Mouse (Mus musculus): ENCODE data around the gene Mrpl54. TPM values are rescaled to one million over a fixed set of nuclear protein-coding genes. Genes with fewer than 3 reads are reported as not detected.

The Mrpl54 gene
- total and polyA plus RNA-seq, 3 experiments, result 137 to 421 (median 157) TPM

DNA sequence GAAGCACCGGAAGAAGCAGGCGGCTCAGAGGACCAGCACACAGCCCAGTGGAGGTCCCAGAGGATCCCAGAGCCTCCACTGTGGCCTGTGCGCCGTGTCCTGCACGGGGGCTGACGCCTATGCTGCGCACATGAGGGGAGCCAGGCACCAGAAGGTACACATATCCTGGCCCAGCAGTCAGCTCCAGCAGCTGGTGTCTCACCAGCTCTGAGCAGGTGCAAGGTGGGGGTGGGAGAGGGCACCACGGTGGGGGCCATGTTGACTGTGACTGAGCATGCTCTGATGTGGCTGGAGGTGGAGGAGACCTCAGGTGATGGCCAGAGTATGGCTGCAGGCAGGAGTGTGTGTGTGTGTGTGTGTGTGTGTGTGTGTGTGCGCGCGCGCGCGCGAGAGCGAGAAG, 24.7 kb downstream of the Mrpl54 start:
- Histone ChIP-seq H3K79me2 (ENCODE audit: control insufficient read depth, insufficient read depth, low read length, poor library complexity) (no peaks in the 10 kb centered on the region), H3K27ac (ENCODE audit: control insufficient read depth, low read depth, low read length) (no peak overlapping the region), H3K4me3 (ENCODE audit: control insufficient read depth in 1 of 2, insufficient read depth in 1 of 2, low read depth in 2 of 2, low read length in 2 of 2) (no peak overlapping the region), H3K9me3 (replicated peaks; ENCODE audit: insufficient read depth, low read length) (no peaks in the 10 kb centered on the region), H3K9ac (ENCODE audit: control insufficient read depth, low read depth, low read length, poor library complexity, severe bottlenecking) (no peak overlapping the region), H3K36me3 (ENCODE audit: control insufficient read depth in 1 of 2, insufficient read depth in 2 of 2, low read length in 2 of 2) (peaks cover 0 to 2% of the 10 kb centered on the region in 2 experiments; a peak in 1 of 4 replicates), H3K4me1 (ENCODE audit: control insufficient read depth in 1 of 2, insufficient read depth in 2 of 2, low read length in 2 of 2) (peaks cover 0 to 8% of the 10 kb centered on the region in 2 experiments; a peak in 2 of 4 replicates), H3K27me3 (ENCODE audit: control insufficient read depth in 1 of 2, insufficient read depth in 2 of 2, low read length in 2 of 2) (no peaks in the 10 kb centered on the region)
- TF ChIP-seq EP300 (IDR thresholded peaks at IDR 0.05; ENCODE audit: low read depth in 1 of 2, low read length in 2 of 2) (no peak), CTCF (IDR thresholded peaks at IDR 0.05 in 2 of 3, conservative IDR thresholded peaks at IDR 0.05 in 1 of 3; ENCODE audit: control insufficient read depth in 1 of 3, insufficient read depth in 1 of 3, low read depth in 2 of 3, low read length in 3 of 3, poor library complexity in 1 of 3, severe bottlenecking in 1 of 3) (no peak), SMC3 (IDR thresholded peaks at IDR 0.05; ENCODE audit: low read depth, low read length) (no peak), MEF2A (IDR thresholded peaks at IDR 0.05; ENCODE audit: extremely low read depth, insufficient replicate concordance, low read depth, low read length, poor library complexity, severe bottlenecking) (no peak), MYC (IDR thresholded peaks at IDR 0.05; ENCODE audit: low read depth, low read length) (no peak), MAZ (IDR thresholded peaks at IDR 0.05; ENCODE audit: low read depth, low read length) (no peak), MAX (IDR thresholded peaks at IDR 0.05; ENCODE audit: low read length) (no peak), JUND (IDR thresholded peaks at IDR 0.05; ENCODE audit: low read depth, low read length) (no peak), SIN3A (IDR thresholded peaks at IDR 0.05; ENCODE audit: low read length) (no peak), ETS1 (IDR thresholded peaks at IDR 0.05; ENCODE audit: low read depth, low read length) (no peak), MAFK (IDR thresholded peaks at IDR 0.05; ENCODE audit: borderline replicate concordance, low read depth, low read length) (no peak)
- DNase-seq (ENCODE audit: low read depth, low spot score), result no peak

- Histone ChIP-seq H3K9ac (ENCODE audit: control insufficient read depth, low read depth, low read length, poor library complexity, severe bottlenecking) (no peak overlapping the region), H3K27me3 (ENCODE audit: control insufficient read depth in 1 of 2, insufficient read depth in 2 of 2, low read length in 2 of 2) (no peaks in the 10 kb centered on the region), H3K36me3 (ENCODE audit: control insufficient read depth in 1 of 2, insufficient read depth in 2 of 2, low read length in 2 of 2) (peaks cover 0 to 2% of the 10 kb centered on the region in 2 experiments; a peak in 1 of 4 replicates), H3K4me1 (ENCODE audit: control insufficient read depth in 1 of 2, insufficient read depth in 2 of 2, low read length in 2 of 2) (peaks cover 0 to 8% of the 10 kb centered on the region in 2 experiments; a peak in 2 of 4 replicates), H3K9me3 (replicated peaks; ENCODE audit: insufficient read depth, low read length) (no peaks in the 10 kb centered on the region), H3K27ac (ENCODE audit: control insufficient read depth, low read depth, low read length) (no peak overlapping the region), H3K79me2 (ENCODE audit: control insufficient read depth, insufficient read depth, low read length, poor library complexity) (no peaks in the 10 kb centered on the region), H3K4me3 (ENCODE audit: control insufficient read depth in 1 of 2, insufficient read depth in 1 of 2, low read depth in 2 of 2, low read length in 2 of 2) (no peak overlapping the region)
- TF ChIP-seq CTCF (IDR thresholded peaks at IDR 0.05 in 2 of 3, conservative IDR thresholded peaks at IDR 0.05 in 1 of 3; ENCODE audit: control insufficient read depth in 1 of 3, insufficient read depth in 1 of 3, low read depth in 2 of 3, low read length in 3 of 3, poor library complexity in 1 of 3, severe bottlenecking in 1 of 3), result peak; percentile 63 to 88 (median 86)
- peak; percentile 63 for TF ChIP-seq RCOR1 (IDR thresholded peaks at IDR 0.05; ENCODE audit: low read depth, low read length)
- TF ChIP-seq RAD21 (IDR thresholded peaks at IDR 0.05; ENCODE audit: low read depth, low read length), result peak; percentile 33
- peak; percentile 74 for TF ChIP-seq SMC3 (IDR thresholded peaks at IDR 0.05; ENCODE audit: low read depth, low read length)
- TF ChIP-seq UBTF (IDR thresholded peaks at IDR 0.05; ENCODE audit: borderline replicate concordance, insufficient read depth, low read depth, low read length), result no peak
- no peak for TF ChIP-seq TBP (IDR thresholded peaks at IDR 0.05; ENCODE audit: low read depth, low read length)
- TF ChIP-seq BHLHE40 (IDR thresholded peaks at IDR 0.05; ENCODE audit: borderline replicate concordance, low read depth, low read length), result 0 out of 2 replicates have a peak, but pooled peaks have one; percentile 19
- 0 out of 2 replicates have a peak, but pooled peaks have one; percentile 31 for TF ChIP-seq MAZ (IDR thresholded peaks at IDR 0.05; ENCODE audit: low read depth, low read length)
- DNase-seq (ENCODE audit: low read depth, low spot score), result peak; percentile 72
These were observed 25.9 kb downstream of the Mrpl54 start for GRCm38 (mm10) chr10:81240876-81241275.

All from MEL (cell line).